Mouse (Mus musculus) retina, adult 2 months (tissue): Measurements from ENCODE around the gene Dapk1.

Source experiments
- DNase-seq: peaks from one replicate; pipeline ENCODE4 v3.0.0-alpha.2; 2012; ENCODE audit warnings: low read depth, low spot score

The Dapk1 gene

DNA sequence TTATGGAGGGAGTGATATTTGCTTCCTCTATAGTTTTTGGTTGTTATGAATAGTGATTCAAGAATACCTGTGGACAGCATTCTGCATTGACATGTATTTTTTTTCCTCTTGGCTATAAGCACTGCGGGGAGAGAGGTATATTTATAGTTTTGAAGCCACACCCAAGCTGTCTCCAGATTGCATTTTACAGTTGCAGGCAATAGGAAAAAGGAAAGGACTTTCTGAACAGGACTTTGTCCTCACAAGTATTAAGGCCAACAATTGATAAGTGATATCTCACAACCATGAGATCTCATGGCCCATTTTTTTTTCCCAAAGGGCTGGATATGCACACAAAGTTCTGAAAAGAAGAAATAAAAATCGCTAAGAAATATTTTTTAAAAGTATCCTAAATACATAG lies 207.9 kb downstream of the Dapk1 start:
- DNase-seq: no peak

DNA sequence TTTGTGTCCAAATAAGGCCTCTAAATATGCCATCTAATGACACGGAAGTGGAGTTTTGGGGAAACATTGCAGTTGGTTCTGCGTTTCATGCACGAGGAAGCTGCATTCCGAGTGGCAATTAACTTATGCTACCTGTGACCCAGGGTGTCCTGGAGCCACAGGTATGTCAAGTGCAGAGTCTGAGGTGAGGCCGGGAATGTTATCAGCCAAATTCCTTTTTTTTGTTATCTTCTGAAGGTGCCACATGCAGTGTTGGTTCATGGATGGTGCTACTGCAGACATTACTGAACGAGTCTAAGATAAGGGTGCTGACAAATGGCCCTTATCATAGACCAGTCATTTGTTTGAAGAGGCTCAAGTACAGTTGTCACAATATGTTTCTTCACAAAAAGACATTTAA lies 211.0 kb downstream of the Dapk1 start:
- no peak for DNase-seq
